Mouse (Mus musculus): ENCODE results near the gene Gm9857. TPM values are rescaled to one million over a fixed set of nuclear protein-coding genes. Genes with fewer than 3 reads are reported as not detected.

Gm9857 gene
- polyA plus RNA-seq, 1 experiment from 2014 or later: not detected

DNA sequence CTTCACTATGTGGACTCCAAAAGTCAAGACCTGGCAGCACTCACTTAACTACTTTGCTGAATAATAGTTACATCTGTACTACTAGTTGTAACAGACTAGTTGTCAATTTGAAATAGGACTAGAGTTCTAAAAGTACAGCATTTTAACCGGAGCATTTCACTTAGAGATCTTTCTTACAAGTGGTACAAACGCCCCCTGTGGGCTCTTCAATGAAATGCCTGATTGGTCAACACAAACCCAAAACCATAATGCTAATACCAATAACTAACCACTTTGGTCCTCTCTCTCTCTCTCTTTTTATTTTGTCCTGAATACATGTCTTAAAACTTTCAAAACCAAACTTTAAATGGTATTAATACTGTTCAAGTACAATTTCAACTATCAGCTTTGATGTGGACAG lies 38.2 kb downstream of the Gm9857 start:
- Histone ChIP-seq H3K9ac (no peak overlapping the region), H3K36me3 (replicated peaks) (peaks cover 53% of the 10 kb centered on the region), H3K4me2 (no peak overlapping the region), H3K4me3 (replicated peaks) (no peak overlapping the region), H3K27me3 (no peaks in the 10 kb centered on the region), H3K4me1 (replicated peaks) (peaks cover 11% of the 10 kb centered on the region), H3K27ac (replicated peaks) (no peak overlapping the region), H3K9me3 (replicated peaks) (no peaks in the 10 kb centered on the region)
- 38% methylated on average over 2 of the region's 2 CpGs for WGBS (ENCODE audit: insufficient replicate concordance)
- no peak for ATAC-seq (ENCODE audit: insufficient read depth)

- H3K9ac ChIP-seq: no peak overlapping the region
- H3K4me1 ChIP-seq (replicated peaks): peaks cover 11% of the 10 kb centered on the region
- WGBS (ENCODE audit: insufficient replicate concordance): 83% methylated on average over 5 of the region's 5 CpGs
- no peak overlapping the region for H3K4me3 ChIP-seq (replicated peaks)
- H3K9me3 ChIP-seq (replicated peaks): no peaks in the 10 kb centered on the region
- peaks cover 42% of the 10 kb centered on the region for H3K36me3 ChIP-seq (replicated peaks)
- no peak for ATAC-seq (ENCODE audit: insufficient read depth)
- H3K27ac ChIP-seq (replicated peaks): no peak overlapping the region
- H3K27me3 ChIP-seq: no peaks in the 10 kb centered on the region
- H3K4me2 ChIP-seq: no peak overlapping the region
Measured at GRCm38 (mm10) chr3:108900681-108901080, 39.6 kb downstream of the Gm9857 start.

- H3K4me1 ChIP-seq (replicated peaks): peaks cover 11% of the 10 kb centered on the region
- 49% methylated on average over 3 of the region's 3 CpGs for WGBS (ENCODE audit: insufficient replicate concordance)
- no peak overlapping the region for H3K4me2 ChIP-seq
- no peak overlapping the region for H3K27ac ChIP-seq (replicated peaks)
- peaks cover 36% of the 10 kb centered on the region for H3K36me3 ChIP-seq (replicated peaks)
- no peaks in the 10 kb centered on the region for H3K9me3 ChIP-seq (replicated peaks)
- no peak overlapping the region for H3K4me3 ChIP-seq (replicated peaks)
- no peak for ATAC-seq (ENCODE audit: insufficient read depth)
- no peaks in the 10 kb centered on the region for H3K27me3 ChIP-seq
- no peak overlapping the region for H3K9ac ChIP-seq
Measured at GRCm38 (mm10) chr3:108900147-108900546, 40.1 kb downstream of the Gm9857 start.

DNA sequence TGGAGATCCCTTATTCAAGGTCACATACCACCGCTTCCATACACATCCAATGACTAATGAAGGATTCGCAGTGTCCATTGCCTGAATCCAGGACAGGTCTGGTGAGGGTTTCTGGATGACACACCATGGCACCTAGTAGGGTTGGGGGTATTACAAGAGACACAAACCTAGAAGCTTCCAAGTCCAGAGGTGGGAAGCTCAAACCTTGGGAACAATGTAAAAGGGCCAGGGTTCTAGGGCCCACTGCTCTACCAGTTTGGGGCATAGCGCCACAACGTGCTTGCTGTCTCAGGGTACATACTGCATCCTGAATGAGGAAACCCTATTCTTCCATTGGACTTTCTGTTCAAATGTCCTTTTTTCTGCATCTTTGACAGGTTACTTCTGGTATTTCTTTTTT lies 41.6 kb downstream of the Gm9857 start:
- H3K36me3 ChIP-seq (replicated peaks): peaks cover 21% of the 10 kb centered on the region
- no peak overlapping the region for H3K4me2 ChIP-seq
- ATAC-seq (ENCODE audit: insufficient read depth): no peak
- no peak overlapping the region for H3K27ac ChIP-seq (replicated peaks)
- 86% methylated on average over 4 of the region's 4 CpGs for WGBS (ENCODE audit: insufficient replicate concordance)
- peaks cover 7% of the 10 kb centered on the region for H3K4me1 ChIP-seq (replicated peaks)
- H3K9ac ChIP-seq: no peak overlapping the region
- no peaks in the 10 kb centered on the region for H3K27me3 ChIP-seq
- H3K9me3 ChIP-seq (replicated peaks): no peaks in the 10 kb centered on the region
- H3K4me3 ChIP-seq (replicated peaks): no peak overlapping the region

GRCm38 (mm10) chr3:108892914-108893313 lies 47.3 kb downstream of the Gm9857 start:
- Histone ChIP-seq H3K4me2 (no peak overlapping the region), H3K9me3 (replicated peaks) (no peaks in the 10 kb centered on the region), H3K27me3 (no peaks in the 10 kb centered on the region), H3K36me3 (replicated peaks) (no peaks in the 10 kb centered on the region), H3K9ac (no peak overlapping the region), H3K4me1 (replicated peaks) (no peaks in the 10 kb centered on the region), H3K4me3 (replicated peaks) (no peak overlapping the region), H3K27ac (replicated peaks) (no peak overlapping the region)
- WGBS (ENCODE audit: insufficient replicate concordance): 38% methylated on average over 4 of the region's 4 CpGs
- ATAC-seq (ENCODE audit: insufficient read depth): no peak

DNA sequence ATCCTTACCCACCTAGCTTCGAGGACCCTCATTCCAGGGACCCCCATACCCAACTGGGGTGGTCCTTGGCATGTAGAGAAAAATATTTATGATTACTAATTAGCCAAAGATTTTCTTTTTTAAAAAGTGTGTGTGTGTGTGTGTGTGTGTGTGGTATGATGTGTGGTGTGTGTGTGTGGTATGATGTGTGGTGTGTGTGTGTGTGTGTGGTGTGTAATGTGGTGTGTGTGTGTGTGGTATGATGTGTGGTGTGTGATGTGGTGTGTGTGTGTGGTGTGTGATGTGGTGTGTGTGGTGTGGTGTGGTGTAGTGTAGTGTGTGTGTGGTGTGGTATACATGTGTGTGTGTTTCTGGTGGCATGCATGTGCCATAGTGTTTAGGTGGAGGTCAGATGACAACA lies 48.2 kb downstream of the Gm9857 start:
- Histone ChIP-seq H3K27ac (replicated peaks) (no peak overlapping the region), H3K9ac (no peak overlapping the region), H3K4me3 (replicated peaks) (no peak overlapping the region), H3K9me3 (replicated peaks) (no peaks in the 10 kb centered on the region), H3K36me3 (replicated peaks) (no peaks in the 10 kb centered on the region), H3K27me3 (no peaks in the 10 kb centered on the region), H3K4me2 (no peak overlapping the region), H3K4me1 (replicated peaks) (no peaks in the 10 kb centered on the region)
- 58% methylated on average over 1 of the region's 1 CpGs for WGBS (ENCODE audit: insufficient replicate concordance)
- ATAC-seq (ENCODE audit: insufficient read depth): no peak

Other genes with a start within 250 kb of the Gm9857 start
- gene Gpsm2, start 218.1 kb downstream of the Gm9857 start, polyA plus RNA-seq (2015; fragmentation: Nextera tagmentation; extraction: Ambion mirVana): 44.1 and 45.7 TPM in 2 replicates
- gene Aknad1, start 200.8 kb downstream of the Gm9857 start, polyA plus RNA-seq (2015; fragmentation: Nextera tagmentation; extraction: Ambion mirVana): 0.52 and 0.54 TPM in 2 replicates
- gene Stxbp3, start 99.9 kb downstream of the Gm9857 start, polyA plus RNA-seq (2015; fragmentation: Nextera tagmentation; extraction: Ambion mirVana): 16.8 and 19.2 TPM in 2 replicates
- 0.03 and 0.16 TPM in 2 replicates for gene Fndc7, start 50.4 kb downstream of the Gm9857 start, polyA plus RNA-seq (2015; fragmentation: Nextera tagmentation; extraction: Ambion mirVana)
- 26.3 and 26.4 TPM in 2 replicates for gene Prpf38b, start 28.7 kb downstream of the Gm9857 start, polyA plus RNA-seq (2015; fragmentation: Nextera tagmentation; extraction: Ambion mirVana)
- gene Henmt1, start 572 bp downstream of the Gm9857 start, polyA plus RNA-seq (2015; fragmentation: Nextera tagmentation; extraction: Ambion mirVana): not detected in 2 replicates
- 2.0 and 2.2 TPM in 2 replicates for gene Fam102b, start 87.2 kb upstream of the Gm9857 start, polyA plus RNA-seq (2015; fragmentation: Nextera tagmentation; extraction: Ambion mirVana)
- not detected in 2 replicates for gene Slc25a54, start 140.0 kb upstream of the Gm9857 start, polyA plus RNA-seq (2015; fragmentation: Nextera tagmentation; extraction: Ambion mirVana)
- 3.8 and 4.8 TPM in 2 replicates for gene Slc25a24, start 182.7 kb upstream of the Gm9857 start, polyA plus RNA-seq (2015; fragmentation: Nextera tagmentation; extraction: Ambion mirVana)

Measured in liver, embryonic 15.5 days (tissue).